Mouse (Mus musculus): ENCODE data around the gene Riok2. TPM values are rescaled to one million over a fixed set of nuclear protein-coding genes. Genes with fewer than 3 reads are reported as not detected.

The Riok2 gene
- polyA plus RNA-seq, 1 experiment from 2014 or later: 24.9 TPM

DNA sequence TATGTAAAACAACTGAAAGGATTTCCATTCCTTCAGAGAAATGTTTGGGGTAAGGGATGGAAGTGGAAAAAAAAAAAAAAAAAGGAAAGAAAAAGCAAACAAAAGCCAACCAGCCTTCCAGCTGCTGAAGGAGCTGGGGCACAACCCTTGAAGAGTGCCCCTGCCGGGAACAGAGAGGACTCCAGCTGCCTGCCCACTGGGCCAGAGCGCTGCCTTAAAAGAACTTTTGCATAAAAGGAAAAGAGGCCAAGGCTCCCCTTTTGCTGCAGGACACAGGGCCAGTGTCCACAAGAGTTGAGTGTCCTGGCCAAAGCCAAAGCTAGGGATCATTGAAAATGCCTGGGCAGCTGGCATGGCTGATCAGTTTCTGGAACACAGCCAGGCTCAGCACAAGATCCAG lies 35.5 kb downstream of the Riok2 start:
- 0% methylated on average over 2 of the region's 2 CpGs for WGBS
- Histone ChIP-seq H3K9me3 (no peaks in the 10 kb centered on the region), H3K4me1 (replicated peaks) (peaks cover 17% of the 10 kb centered on the region), H3K27ac (replicated peaks) (no peak overlapping the region), H3K4me3 (no peak overlapping the region), H3K36me3 (no peaks in the 10 kb centered on the region), H3K9ac (no peak overlapping the region), H3K27me3 (no peaks in the 10 kb centered on the region), H3K4me2 (no peak overlapping the region)
- 0 out of 2 replicates have a peak, but pooled peaks have one; percentile 43 for ATAC-seq (ENCODE audit: low read depth)

DNA sequence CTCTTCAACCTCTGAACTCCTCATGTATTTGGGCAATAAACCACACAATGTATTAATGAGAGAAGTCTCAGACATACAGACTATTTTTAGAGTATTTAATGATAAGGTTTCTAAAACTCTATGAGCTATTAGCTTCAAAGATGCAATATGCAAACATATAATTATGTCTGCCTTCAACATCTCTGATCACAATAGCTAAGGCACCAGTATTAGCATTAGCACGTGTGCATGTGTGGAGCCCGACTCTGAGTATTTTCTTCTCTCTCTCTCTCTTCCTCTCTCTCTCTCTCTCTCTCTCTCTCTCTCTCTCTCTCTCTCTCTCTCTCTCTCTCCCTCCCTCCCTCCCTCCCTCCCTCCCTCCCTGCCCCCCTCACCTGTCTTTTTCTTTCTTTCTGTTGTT lies 37.3 kb downstream of the Riok2 start:
- ATAC-seq (ENCODE audit: low read depth): no peak
- Histone ChIP-seq H3K9ac (no peak overlapping the region), H3K9me3 (no peaks in the 10 kb centered on the region), H3K36me3 (no peaks in the 10 kb centered on the region), H3K27ac (replicated peaks) (no peak overlapping the region), H3K4me1 (replicated peaks) (peaks cover 12% of the 10 kb centered on the region), H3K27me3 (no peaks in the 10 kb centered on the region), H3K4me2 (no peak overlapping the region), H3K4me3 (no peak overlapping the region)
- 84% methylated on average over 2 of the region's 2 CpGs for WGBS

DNA sequence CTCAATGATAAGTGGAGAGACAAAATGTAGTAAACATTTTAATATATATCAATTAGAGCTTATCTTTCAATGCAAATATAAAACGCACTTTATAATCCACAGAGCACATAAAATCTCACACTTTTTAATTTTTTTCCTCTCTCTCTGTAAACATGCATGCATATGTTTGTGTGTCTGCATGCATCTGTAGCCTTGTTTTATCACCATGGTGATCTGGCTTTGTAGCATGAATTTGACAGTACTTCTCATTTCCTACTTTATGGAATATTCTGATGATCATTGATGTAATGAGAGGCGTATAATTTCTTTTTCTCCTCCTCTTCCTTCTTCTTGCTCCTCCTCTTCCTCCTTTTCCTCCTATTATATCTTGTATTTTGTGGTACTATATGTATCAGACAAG lies 38.1 kb downstream of the Riok2 start:
- Histone ChIP-seq H3K9ac (no peak overlapping the region), H3K9me3 (no peaks in the 10 kb centered on the region), H3K27ac (replicated peaks) (no peak overlapping the region), H3K4me2 (no peak overlapping the region), H3K4me1 (replicated peaks) (peaks cover 12% of the 10 kb centered on the region), H3K27me3 (no peaks in the 10 kb centered on the region), H3K36me3 (no peaks in the 10 kb centered on the region), H3K4me3 (no peak overlapping the region)
- ATAC-seq (ENCODE audit: low read depth): no peak
- WGBS: 95% methylated on average over 2 of the region's 2 CpGs

DNA sequence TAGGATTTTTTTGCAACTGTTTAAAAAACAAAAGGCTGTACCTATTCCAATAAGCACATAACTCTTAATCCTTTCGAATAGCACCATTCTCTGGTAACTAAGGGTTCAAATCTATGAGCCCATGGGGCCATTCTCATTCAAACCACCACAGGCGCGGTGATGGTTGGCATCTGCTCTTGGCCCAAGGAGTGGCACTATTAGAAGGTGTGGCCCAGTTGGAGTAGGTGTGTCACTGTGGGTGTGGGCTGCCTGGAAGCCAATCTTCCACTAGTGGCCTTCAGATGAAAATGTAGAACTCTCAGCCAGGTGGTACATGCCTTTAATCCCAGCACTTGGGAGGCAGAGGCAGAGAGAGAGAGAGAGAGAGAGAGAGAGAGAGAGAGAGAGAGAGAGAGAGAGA lies 40.1 kb downstream of the Riok2 start:
- Histone ChIP-seq H3K27ac (replicated peaks) (no peak overlapping the region), H3K27me3 (no peaks in the 10 kb centered on the region), H3K4me1 (replicated peaks) (peaks cover 6% of the 10 kb centered on the region), H3K9ac (no peak overlapping the region), H3K9me3 (no peaks in the 10 kb centered on the region), H3K4me3 (no peak overlapping the region), H3K4me2 (no peak overlapping the region), H3K36me3 (no peaks in the 10 kb centered on the region)
- ATAC-seq (ENCODE audit: low read depth): no peak
- 90% methylated on average over 3 of the region's 3 CpGs for WGBS

DNA sequence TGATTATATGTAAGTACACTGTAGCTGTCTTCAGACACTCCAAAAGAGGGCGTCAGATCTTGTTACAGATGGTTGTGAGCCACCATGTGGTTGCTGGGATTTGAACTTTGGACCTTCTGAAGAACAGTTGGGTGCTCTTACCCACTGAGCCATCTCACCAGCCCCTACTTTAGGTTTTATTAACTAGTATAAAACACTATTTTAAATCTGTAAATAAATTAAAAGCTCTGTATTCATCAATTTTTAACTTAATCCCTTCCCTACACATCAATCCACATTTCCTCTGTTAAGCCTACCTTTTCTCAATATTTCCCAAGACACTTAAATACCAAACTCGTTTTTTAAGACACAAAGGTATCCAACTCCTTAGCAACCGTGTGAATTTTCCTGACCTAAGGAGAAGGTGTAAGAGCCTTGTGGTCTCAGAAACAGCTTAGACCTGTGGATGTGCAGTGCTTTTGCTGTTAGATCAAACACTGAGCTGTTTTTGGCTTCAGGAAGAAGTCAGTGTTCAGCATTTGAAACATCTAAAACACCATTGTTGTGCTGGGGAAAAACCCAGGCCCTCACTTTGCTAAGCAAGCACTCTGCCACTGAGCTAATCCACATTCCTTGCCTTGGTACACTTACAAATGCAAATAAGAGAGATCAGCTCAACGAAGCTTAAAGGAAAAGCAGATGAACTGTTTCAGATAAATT lies 50.6 kb downstream of the Riok2 start:
- Histone ChIP-seq H3K4me3 (no peak overlapping the region), H3K4me2 (no peak overlapping the region), H3K27ac (replicated peaks) (no peak overlapping the region), H3K9me3 (no peaks in the 10 kb centered on the region), H3K9ac (no peak overlapping the region), H3K27me3 (no peaks in the 10 kb centered on the region), H3K4me1 (replicated peaks) (no peaks in the 10 kb centered on the region), H3K36me3 (no peaks in the 10 kb centered on the region)
- 39% methylated on average over 4 of the region's 4 CpGs for WGBS
- no peak for ATAC-seq (ENCODE audit: low read depth)

DNA sequence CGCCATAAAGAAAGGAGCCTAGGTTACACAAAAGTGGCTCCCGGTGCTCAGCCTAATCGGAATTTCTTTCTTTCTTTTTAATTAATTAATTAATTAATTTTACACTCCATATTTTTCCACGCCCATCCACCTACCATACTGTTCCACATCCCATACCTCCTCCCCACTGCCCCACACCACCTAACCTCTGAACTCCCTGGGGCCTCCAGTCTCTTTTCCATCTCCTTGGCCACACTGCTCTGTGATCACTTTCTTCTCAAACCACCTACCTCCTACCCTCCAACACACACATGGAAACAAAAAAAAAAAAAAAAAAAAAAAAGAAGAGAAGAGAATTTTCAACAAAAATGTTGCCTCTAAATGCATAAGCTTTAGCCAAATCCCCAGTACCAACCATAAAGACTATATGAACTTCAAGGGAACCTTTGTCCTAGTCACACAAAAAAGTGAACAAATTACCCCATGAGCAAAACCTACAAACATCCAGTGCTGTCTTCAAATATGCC lies 51.3 kb downstream of the Riok2 start:
- H3K4me1 ChIP-seq (replicated peaks): no peaks in the 10 kb centered on the region
- no peak overlapping the region for H3K27ac ChIP-seq (replicated peaks)
- no peak for ATAC-seq (ENCODE audit: low read depth)
- 45% methylated on average over 4 of the region's 4 CpGs for WGBS
- H3K4me2 ChIP-seq: no peak overlapping the region
- H3K36me3 ChIP-seq: no peaks in the 10 kb centered on the region
- H3K27me3 ChIP-seq: no peaks in the 10 kb centered on the region
- H3K9me3 ChIP-seq: no peaks in the 10 kb centered on the region
- H3K9ac ChIP-seq: no peak overlapping the region
- no peak overlapping the region for H3K4me3 ChIP-seq

DNA sequence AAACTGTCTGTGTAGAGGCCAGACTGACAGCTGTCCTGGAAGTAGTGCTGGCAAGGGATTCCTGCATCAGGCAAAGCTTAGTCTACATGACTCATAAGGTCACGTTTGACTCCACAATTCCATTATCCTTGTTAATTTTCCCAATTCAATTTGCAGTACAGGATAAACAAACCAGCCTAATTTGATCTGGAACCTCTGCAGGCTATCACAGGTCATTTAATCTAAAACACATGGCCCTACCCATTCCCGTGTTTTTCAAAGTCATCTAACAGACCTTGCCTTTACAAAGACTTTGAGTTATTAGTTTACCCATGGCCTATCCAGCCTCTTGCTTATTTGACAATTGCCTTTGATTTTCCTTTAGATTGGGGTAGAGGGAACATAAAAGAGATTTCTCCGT lies 51.8 kb downstream of the Riok2 start:
- Histone ChIP-seq H3K27me3 (no peaks in the 10 kb centered on the region), H3K27ac (replicated peaks) (no peak overlapping the region), H3K9ac (no peak overlapping the region), H3K4me3 (no peak overlapping the region), H3K4me2 (no peak overlapping the region), H3K36me3 (no peaks in the 10 kb centered on the region), H3K4me1 (replicated peaks) (no peaks in the 10 kb centered on the region), H3K9me3 (no peaks in the 10 kb centered on the region)
- 64% methylated on average over 3 of the region's 3 CpGs for WGBS
- ATAC-seq (ENCODE audit: low read depth): no peak

DNA sequence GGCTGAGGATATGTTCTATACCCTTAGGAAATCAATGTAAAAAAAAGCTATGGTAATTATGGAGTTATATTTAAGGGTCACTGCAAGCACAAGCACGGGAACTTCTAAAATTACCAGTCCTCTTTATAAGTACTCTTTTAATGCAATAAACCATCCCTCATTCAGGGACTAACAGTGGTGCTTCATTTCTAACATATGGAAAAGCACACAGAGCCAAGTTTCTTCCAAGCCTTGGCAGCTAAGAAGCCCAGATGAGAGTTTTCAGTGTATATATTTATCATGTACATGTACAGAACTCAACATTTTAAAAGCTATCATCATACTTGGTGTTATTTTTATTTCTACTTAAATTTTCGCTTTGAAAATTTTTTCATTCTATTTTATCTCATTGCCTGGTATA lies 54.8 kb downstream of the Riok2 start:
- WGBS: 80% methylated on average over 2 of the region's 2 CpGs
- H3K4me3 ChIP-seq: no peak overlapping the region
- no peaks in the 10 kb centered on the region for H3K36me3 ChIP-seq
- H3K27me3 ChIP-seq: no peaks in the 10 kb centered on the region
- ATAC-seq (ENCODE audit: low read depth): no peak
- no peaks in the 10 kb centered on the region for H3K9me3 ChIP-seq
- H3K9ac ChIP-seq: no peak overlapping the region
- H3K4me1 ChIP-seq (replicated peaks): no peaks in the 10 kb centered on the region
- no peak overlapping the region for H3K4me2 ChIP-seq
- H3K27ac ChIP-seq (replicated peaks): no peak overlapping the region

DNA sequence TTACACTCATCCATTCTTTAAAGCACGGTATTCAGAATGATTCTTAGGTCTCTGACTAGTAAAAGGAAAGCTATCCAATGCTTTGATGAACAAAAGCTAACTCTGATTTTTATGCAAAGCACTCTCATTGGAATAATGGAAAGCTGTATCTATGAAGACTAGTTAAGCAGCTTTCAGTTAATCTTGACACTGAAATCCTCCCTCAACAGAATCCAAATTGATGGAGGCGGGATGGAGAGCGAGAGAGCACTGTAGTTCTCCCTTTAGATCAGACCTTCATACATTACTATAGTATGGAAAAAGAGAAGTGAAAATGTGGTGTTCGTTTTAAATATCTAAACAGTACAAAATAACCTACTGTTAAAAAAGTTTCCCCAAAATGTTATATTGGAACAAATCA lies 59.6 kb downstream of the Riok2 start:
- Histone ChIP-seq H3K4me2 (no peak overlapping the region), H3K9me3 (no peaks in the 10 kb centered on the region), H3K27ac (replicated peaks) (no peak overlapping the region), H3K36me3 (no peaks in the 10 kb centered on the region), H3K27me3 (no peaks in the 10 kb centered on the region), H3K4me3 (no peak overlapping the region), H3K4me1 (replicated peaks) (no peaks in the 10 kb centered on the region), H3K9ac (no peak overlapping the region)
- 74% methylated on average over 4 of the region's 4 CpGs for WGBS
- ATAC-seq (ENCODE audit: low read depth): no peak

DNA sequence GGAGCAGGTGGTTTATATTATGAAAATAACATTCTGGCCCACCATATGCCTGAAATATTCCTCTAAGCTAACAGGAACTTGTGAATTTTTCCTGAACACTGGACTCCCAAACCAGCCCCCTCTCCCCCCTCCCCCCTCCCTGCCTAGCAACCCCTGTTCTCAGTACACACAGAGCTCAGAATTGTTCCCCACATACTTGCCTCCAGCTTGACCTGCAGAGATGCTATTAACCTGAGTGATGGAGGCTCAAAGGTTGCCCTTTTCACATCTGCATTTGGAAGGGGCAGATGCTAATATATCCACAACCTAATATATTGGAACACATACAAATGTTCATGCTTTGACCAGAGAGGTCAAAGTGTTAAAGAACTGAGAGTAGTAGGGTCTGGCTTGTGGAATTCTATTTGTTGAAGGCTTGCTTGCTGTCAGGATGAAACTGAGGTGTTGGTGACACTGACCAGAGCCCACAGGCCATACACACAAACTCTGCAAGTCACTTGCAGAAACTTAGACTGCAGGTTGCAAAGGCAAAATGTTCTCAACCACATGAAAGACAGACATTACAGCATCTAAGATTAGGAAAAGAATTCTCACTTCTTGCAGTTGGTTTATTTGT lies 64.6 kb downstream of the Riok2 start:
- Histone ChIP-seq H3K36me3 (no peaks in the 10 kb centered on the region), H3K27me3 (no peaks in the 10 kb centered on the region), H3K9ac (no peak overlapping the region), H3K27ac (replicated peaks) (no peak overlapping the region), H3K9me3 (no peaks in the 10 kb centered on the region), H3K4me3 (no peak overlapping the region), H3K4me1 (replicated peaks) (no peaks in the 10 kb centered on the region), H3K4me2 (no peak overlapping the region)
- ATAC-seq (ENCODE audit: low read depth): no peak

DNA sequence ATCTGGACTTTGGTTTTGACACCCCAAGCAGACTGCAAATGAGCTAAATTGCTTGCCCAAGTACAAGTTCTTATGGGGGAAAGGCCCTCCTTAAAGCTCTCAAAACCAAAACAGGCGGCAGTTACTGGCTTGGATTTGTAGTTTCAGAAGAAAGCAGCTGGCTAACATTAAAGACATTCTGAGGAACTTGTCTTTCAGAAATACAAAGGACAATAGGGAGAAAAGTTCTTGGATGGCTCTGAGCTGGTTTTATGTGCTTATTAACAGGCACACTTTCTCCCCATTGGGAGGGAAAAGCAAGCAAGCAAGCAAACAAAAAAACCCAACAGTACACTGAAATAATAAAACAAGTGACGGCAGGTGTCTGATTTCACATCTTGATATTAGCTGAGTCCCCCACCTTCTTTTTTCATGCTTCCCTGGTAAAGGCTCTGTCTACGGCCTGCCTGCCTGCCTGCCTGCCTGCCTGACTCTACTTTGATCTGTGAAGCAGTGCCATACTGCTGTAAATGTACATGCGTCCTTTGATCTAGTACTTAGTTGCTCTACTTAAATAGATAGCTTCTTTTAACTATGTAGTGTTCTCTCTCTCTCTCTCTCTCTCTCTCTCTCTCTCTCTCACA lies 67.9 kb downstream of the Riok2 start:
- H3K4me3 ChIP-seq: no peak overlapping the region
- no peak overlapping the region for H3K9ac ChIP-seq
- no peaks in the 10 kb centered on the region for H3K4me1 ChIP-seq (replicated peaks)
- no peak overlapping the region for H3K4me2 ChIP-seq
- no peaks in the 10 kb centered on the region for H3K9me3 ChIP-seq
- no peak overlapping the region for H3K27ac ChIP-seq (replicated peaks)
- H3K27me3 ChIP-seq: no peaks in the 10 kb centered on the region
- ATAC-seq (ENCODE audit: low read depth): no peak
- H3K36me3 ChIP-seq: no peaks in the 10 kb centered on the region
- WGBS: 22% methylated on average over 4 of the region's 4 CpGs

DNA sequence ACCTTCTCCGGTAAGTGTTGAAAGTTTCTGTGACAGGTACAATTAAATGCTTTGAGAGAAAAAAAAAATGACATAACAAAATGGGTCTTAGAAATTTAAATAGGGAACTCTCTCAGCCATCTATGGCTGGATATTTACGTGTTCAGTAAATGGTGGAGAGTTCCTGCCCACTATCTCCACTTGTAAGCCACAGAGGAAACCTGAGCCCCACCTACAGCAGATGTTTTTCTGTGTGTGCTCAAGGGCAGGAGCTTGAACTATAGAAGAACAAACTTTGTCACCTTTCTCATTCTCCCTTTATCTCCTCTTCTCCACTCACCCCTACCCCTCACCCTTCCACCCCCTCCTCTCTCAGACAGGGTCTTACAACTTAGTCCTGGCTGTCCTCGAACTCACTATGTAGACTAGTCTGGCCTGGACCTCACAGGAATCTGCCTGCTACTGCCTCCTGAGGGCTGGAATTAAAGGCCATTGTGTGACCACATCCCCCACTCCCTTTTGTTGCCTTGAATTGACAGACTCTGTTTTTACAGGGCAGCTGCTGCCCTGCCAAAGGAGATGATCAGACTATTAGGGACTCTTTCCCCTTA lies 70.3 kb downstream of the Riok2 start:
- no peak for ATAC-seq (ENCODE audit: low read depth)
- WGBS: 86% methylated on average over 3 of the region's 3 CpGs
- H3K4me1 ChIP-seq (replicated peaks): peaks cover 9% of the 10 kb centered on the region; the same call in 1 of the 2 replicates
- no peak overlapping the region for H3K9ac ChIP-seq
- no peaks in the 10 kb centered on the region for H3K36me3 ChIP-seq
- no peaks in the 10 kb centered on the region for H3K9me3 ChIP-seq
- H3K27ac ChIP-seq (replicated peaks): no peak overlapping the region
- no peak overlapping the region for H3K4me3 ChIP-seq
- H3K27me3 ChIP-seq: no peaks in the 10 kb centered on the region
- H3K4me2 ChIP-seq: no peak overlapping the region
